Mouse (Mus musculus): Measurements from ENCODE around the gene Rab27a. TPM values are rescaled to one million over a fixed set of nuclear protein-coding genes. Genes with fewer than 3 reads are reported as not detected.

Rab27a gene
- 45.8 TPM for polyA plus RNA-seq (2017; shearing (Covaris generic))

DNA sequence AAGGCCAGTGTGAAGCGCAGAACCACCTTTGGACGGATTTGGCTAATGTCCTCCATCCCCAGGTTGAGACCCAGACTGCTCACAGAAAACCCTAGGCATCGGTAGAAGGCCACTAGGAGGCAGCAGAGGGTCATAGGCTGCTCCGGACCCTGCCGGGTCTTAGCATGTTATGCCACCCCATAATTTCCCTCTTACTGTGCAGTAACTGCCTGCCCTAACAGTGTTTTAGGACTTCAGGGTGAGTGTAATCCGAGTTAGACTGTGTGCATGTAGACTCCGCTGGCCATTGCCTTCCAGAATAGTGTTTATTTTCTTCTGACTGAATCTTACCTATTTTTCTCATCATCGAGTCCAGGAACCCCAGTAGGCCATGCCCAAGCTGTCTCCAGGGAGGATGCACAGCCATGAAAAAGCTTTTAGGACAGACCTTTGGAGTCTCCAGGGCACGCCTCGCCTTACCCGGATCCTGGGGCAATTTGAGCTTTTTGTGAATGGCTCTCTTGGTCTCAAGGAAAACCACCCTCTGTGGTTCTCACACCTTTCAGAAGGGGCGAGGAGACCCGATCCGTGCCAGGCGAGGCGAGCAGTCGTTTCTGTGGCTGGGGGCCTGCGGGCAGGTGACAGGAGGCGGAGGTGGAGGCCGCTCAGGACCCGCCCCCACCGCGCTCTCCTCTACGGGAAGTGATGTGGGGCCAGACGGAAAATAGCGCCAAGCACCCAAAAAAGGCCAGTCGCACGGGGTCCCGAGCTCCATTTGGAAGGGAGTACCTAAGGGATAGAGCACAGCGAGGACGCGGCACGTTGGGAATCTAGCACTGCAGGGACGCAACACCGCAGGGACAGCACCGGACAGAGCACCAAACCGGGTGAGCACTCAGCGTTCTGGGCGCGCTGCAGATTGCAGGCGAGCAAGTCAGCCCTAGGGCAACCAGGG is at the start of gene Rab27a:
Rab27a (plus strand) TSS at position 709 of the 934 bp plus-strand sequence.

DNA sequence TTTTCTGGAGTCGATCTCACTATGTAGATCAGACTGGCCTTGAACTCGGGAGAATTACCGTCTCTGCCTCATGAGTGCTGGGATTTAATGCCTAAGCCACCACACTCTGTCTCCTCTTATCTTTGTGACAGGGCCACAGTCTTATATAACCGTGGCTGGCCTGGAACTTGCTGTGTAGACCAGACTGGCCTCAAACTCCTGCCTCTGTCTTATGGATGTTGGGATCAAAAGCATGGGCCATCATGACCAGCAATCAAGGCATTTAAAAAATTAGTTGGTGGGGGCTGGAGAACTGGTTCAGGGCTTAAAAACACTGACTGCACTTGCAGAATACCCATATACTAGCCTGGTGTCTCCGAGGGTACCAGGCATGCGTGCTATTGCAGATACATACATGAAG is 4.6 kb upstream of the Rab27a start, which contains the start of gene Pigb:
Pigb (minus strand) TSS at position 299 of the 400 bp plus-strand sequence.

DNA sequence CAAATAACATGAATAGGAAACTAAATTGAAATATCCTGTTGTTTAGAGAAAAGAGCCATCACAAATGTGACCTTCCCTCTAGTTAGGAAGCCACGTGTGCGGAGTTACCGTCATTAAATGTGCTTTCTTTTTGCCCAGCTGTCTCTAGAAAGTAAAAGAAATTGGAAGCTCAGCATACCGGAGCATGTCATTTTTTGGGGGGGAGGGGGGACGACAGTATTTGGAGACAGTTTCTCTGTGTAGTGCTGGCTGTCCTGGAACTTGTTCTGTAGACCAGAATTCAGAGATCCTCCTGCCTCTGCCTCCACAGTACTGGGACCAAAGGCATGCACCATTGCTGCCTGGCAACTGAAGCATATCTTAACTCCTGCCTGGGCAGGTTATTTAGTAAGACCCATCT is 56.9 kb downstream of the Rab27a start, which contains the start of gene Khdc3:
Khdc3 (plus strand) TSS at position 301 of the 400 bp plus-strand sequence.

DNA sequence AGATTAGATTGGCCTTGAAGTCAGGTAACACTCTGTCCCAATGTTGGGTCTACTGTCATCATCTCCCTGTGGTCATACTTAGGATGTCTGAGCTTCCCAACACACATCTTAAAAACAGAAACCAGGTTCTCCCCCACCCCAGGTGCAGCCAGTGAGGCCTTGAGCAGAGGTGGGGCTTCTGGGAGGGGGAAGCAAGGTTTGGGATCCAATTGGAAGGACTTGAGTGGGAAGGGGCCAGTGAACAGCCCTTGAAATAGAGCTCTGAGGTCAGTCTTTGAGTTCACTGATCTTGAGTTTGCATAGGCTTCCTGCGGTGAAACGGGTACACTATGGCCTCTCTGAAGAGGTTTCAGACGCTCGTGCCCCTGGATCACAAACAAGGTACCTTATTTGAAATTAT is 57.5 kb downstream of the Rab27a start, which contains the start of gene Gm20509:
Gm20509 (plus strand) TSS at position 290 of the 400 bp plus-strand sequence.

DNA sequence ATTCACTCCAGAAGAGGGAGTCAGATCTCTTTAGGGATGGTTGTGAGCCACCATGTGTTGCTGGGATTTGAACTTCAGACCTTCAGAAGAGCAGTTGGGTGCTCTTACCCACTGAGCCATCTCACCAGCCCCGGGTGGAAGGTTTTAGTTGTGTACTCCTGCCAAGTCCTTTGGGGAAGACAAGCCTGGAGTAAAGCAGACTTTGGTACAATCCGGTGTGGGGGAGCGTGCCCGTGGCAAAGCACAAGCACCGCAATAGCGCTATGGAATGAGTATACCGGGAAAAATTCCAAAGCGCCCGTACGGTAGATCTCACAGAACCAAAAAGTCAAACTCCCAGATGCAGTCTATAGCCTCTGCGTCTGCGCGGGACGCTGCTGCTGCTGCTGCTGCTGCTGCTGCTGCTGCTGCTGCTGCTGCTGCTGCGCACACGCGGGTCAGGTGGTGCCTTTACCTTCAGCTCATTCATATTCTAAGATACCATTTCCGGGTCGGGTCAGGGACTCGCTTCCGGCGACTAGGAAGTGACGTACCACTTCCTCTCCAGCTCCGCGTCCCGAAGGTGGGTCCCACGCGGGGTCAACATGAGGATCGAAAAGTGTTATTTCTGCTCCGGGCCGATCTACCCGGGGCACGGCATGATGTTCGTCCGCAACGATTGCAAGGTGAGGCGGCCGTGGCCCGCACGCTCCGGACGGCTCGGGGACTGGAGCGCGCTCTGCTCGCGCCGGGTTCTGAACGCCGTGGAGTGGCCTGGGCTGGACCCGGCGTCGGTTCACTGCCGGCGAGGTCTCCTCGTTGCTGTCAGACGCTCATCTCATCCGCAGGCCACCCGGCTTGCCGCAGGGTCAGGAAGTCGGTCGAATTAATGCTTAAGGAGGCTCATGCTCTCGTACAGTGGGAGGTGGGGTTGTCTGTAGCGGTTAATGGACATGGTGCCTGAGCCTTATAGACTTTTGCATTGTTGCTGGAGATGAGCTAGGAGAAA is 68.6 kb downstream of the Rab27a start, which contains the start of gene Rsl24d1:
Rsl24d1 (plus strand) TSS at position 508 of the 988 bp plus-strand sequence.

Other genes with a start within 250 kb of the Rab27a start
- gene Prtg, start 238.0 kb upstream of the Rab27a start, polyA plus RNA-seq (2017; shearing (Covaris generic)), result 0.23 TPM
- 0.10 TPM for gene Pygo1, start 119.2 kb upstream of the Rab27a start, polyA plus RNA-seq (2017; shearing (Covaris generic))
- gene Dyx1c1, start 86.1 kb upstream of the Rab27a start, polyA plus RNA-seq (2017; shearing (Covaris generic)), result 1.1 TPM
- not detected for gene Gm44503, start 86.0 kb upstream of the Rab27a start, polyA plus RNA-seq (2017; shearing (Covaris generic))
- gene Ccpg1os, start 59.5 kb upstream of the Rab27a start, polyA plus RNA-seq (2017; shearing (Covaris generic)), result 1.7 TPM
- gene Ccpg1, start 59.4 kb upstream of the Rab27a start, polyA plus RNA-seq (2017; shearing (Covaris generic)), result 116 TPM
- gene Pigb, start 4.5 kb upstream of the Rab27a start, polyA plus RNA-seq (2017; shearing (Covaris generic)), result 12.4 TPM
- gene Khdc3, start 57.0 kb downstream of the Rab27a start, polyA plus RNA-seq (2017; shearing (Covaris generic)), result not detected
- gene Gm20509, start 57.6 kb downstream of the Rab27a start, polyA plus RNA-seq (2017; shearing (Covaris generic)), result not detected
- 50.2 TPM for gene Rsl24d1, start 68.6 kb downstream of the Rab27a start, polyA plus RNA-seq (2017; shearing (Covaris generic))

Data from effector memory CD4-positive, alpha-beta T cell, adult 7 months (primary cell).